Comparison of ENCODE assay signal across 26 mouse cellular contexts in genomic region chr6:124699366-124699765, GRCm38 (mm10). TPM values are rescaled to one million over a fixed set of nuclear protein-coding genes. Genes with fewer than 3 reads are reported as not detected.
A peak's percentile ranks its signal among the peaks of the same experiment; 100 is the strongest.
DNase-seq lines count a peak whose midpoint lies in the region; TF ChIP-seq lines count a peak whose summit lies in the region.
"Had no signal": no experiment of that assay in that cellular context is flagged by ENCODE, and none has a peak within 500 bp of the region (broad histone marks: within the 10 kb centered on the region; RNA-seq: fewer than 3 reads in every experiment).

No protein-coding gene starts in this region.

- in situ Hi-C loops in CH12.LX (cut with MboI; ENCODE audit: low pct_ligation_motif_present, low pct_unique_long_range_greater_than_20kb, low sequenced_read_pairs) = no loop called here

- no peak overlapping the region for H3K4me2 ChIP-seq in CH12.LX (ENCODE audit: insufficient read depth, low read depth, poor library complexity, severe bottlenecking)
- H3K4me2 ChIP-seq: forebrain, embryonic 13.5 days; heart, embryonic 15.5 days; hindbrain, embryonic 13.5 days; neural tube, embryonic 15.5 days had no signal

- TF ChIP-seq POLR2A in CH12.LX (IDR thresholded peaks at IDR 0.05; ENCODE audit: low read depth, low read length) = no peak

- dilution Hi-C loops in CH12.LX (cut with MboI; ENCODE audit: extremely low pct_ligation_motif_present, extremely low pct_unique_long_range_greater_than_20kb, low sequenced_read_pairs) = no loop called here

- H3K27ac ChIP-seq in layer of hippocampus, adult 2 months = peak overlapping the region; percentile 81
- 0 out of 2 replicates have a peak overlapping the region, but pooled peaks have one; percentile 3 for H3K27ac ChIP-seq in CH12.LX (ENCODE audit: insufficient read depth, low read depth)
- H3K27ac ChIP-seq: forebrain, embryonic 13.5 days; heart, embryonic 10.5 days; hindbrain, embryonic 13.5 days; neural tube, embryonic 15.5 days had no signal

- H3K36me3 ChIP-seq in CH12.LX (replicated peaks in 1 of 2; ENCODE audit: control insufficient read depth in 1 of 2, insufficient read depth in 1 of 2, low read length in 1 of 2) = peaks cover 59 to 81% of the 10 kb centered on the region in 2 experiments

- peaks cover 2% of the 10 kb centered on the region for H3K79me2 ChIP-seq in CH12.LX (replicated peaks; ENCODE audit: control insufficient read depth, extremely low read depth, insufficient read depth, poor library complexity, severe bottlenecking)

- no peak for TF ChIP-seq RAD21 in CH12.LX (IDR thresholded peaks at IDR 0.05; ENCODE audit: low read depth, low read length)

- no peaks in the 10 kb centered on the region for H3K27me3 ChIP-seq in CH12.LX (replicated peaks)
- H3K27me3 ChIP-seq: forebrain, embryonic 13.5 days; heart, embryonic 15.5 days; hindbrain, embryonic 13.5 days; megakaryocyte, embryonic 14.5 days; neural tube, embryonic 15.5 days had no signal

- no peak for TF ChIP-seq EP300 in CH12.LX (IDR thresholded peaks at IDR 0.05; ENCODE audit: low read length)

- no peaks in the 10 kb centered on the region for H3K9me3 ChIP-seq in CH12.LX (replicated peaks; ENCODE audit: low read length)
- H3K9me3 ChIP-seq: forebrain, embryonic 13.5 days; heart, embryonic 10.5 days; heart, embryonic 15.5 days; hindbrain, embryonic 13.5 days; megakaryocyte, embryonic 14.5 days; neural tube, embryonic 15.5 days had no signal

- TF ChIP-seq CTCF in layer of hippocampus, adult 2 months (conservative IDR thresholded peaks at IDR 0.05) = no peak
- no peak for TF ChIP-seq CTCF in CH12.LX (conservative IDR thresholded peaks at IDR 0.05 in 1 of 2, IDR thresholded peaks at IDR 0.05 in 1 of 2; ENCODE audit: low read depth in 2 of 2, low read length in 2 of 2)

- H3K4me1 ChIP-seq in CH12.LX (ENCODE audit: control insufficient read depth in 1 of 2, insufficient read depth in 2 of 2) = peaks cover 15 to 54% of the 10 kb centered on the region in 2 experiments

- DNase-seq in cerebellum, postnatal 25 days = peak; percentile 43 to 50
- DNase-seq in cerebellum, adult 11 months = no peak
- no peak for DNase-seq in layer of hippocampus, adult 2 months (ENCODE audit: low spot score in 2 of 2)
- DNase-seq in layer of hippocampus, postnatal 14 days (ENCODE audit: low spot score in 2 of 2) = no peak
- DNase-seq in CH12.LX (ENCODE audit: extremely low read depth) = no peak
- DNase-seq in brain, adult 2 months (ENCODE audit: low read depth, low spot score) = peak; percentile 53
- no peak for DNase-seq in testis, postnatal 10 days (ENCODE audit: low spot score)
- DNase-seq: adrenal gland, adult 8-10 months; B cell, adult 2 months; gastrocnemius, postnatal 25 days; heart, adult 11 months; heart, postnatal 4 days; kidney, adult 18-20 months; layer of hippocampus, postnatal 36 days; left cerebral cortex, postnatal 4 days; lung, adult 18-20 months; lung, postnatal 4 days; midbrain, embryonic 14.5 days; right cerebral cortex, postnatal 25 days; thymus, postnatal 4 days had no signal

- no peak overlapping the region for H3K4me3 ChIP-seq in layer of hippocampus, adult 2 months
- H3K4me3 ChIP-seq in CH12.LX (replicated peaks in 1 of 3; ENCODE audit: low read depth in 2 of 3, low read length in 2 of 3, poor library complexity in 1 of 3) = no peak overlapping the region
- H3K4me3 ChIP-seq: forebrain, embryonic 13.5 days; heart, embryonic 10.5 days; heart, embryonic 15.5 days; hindbrain, embryonic 13.5 days; megakaryocyte, embryonic 14.5 days; neural tube, embryonic 15.5 days had no signal

- no peak overlapping the region for H3K9ac ChIP-seq in CH12.LX (ENCODE audit: insufficient read depth, low read depth)
- H3K9ac ChIP-seq: forebrain, embryonic 13.5 days; heart, embryonic 15.5 days; hindbrain, embryonic 13.5 days; neural tube, embryonic 15.5 days had no signal

TF ChIP-seq in CH12.LX, 34 proteins besides CTCF, POLR2A, EP300 and RAD21:
- TF ChIP-seq TBP (conservative IDR thresholded peaks at IDR 0.05; ENCODE audit: low read depth, low read length) = no peak
- no peak for TF ChIP-seq MEF2A (IDR thresholded peaks at IDR 0.05; ENCODE audit: borderline replicate concordance, low read depth, low read length)
- no peak for TF ChIP-seq CHD1 (IDR thresholded peaks at IDR 0.05; ENCODE audit: low read depth, low read length)
- TF ChIP-seq KAT2A (IDR thresholded peaks at IDR 0.05; ENCODE audit: insufficient replicate concordance, low read length) = no peak
- no peak for TF ChIP-seq PAX5 (IDR thresholded peaks at IDR 0.05; ENCODE audit: low read length)
- no peak for TF ChIP-seq TCF12 (IDR thresholded peaks at IDR 0.05; ENCODE audit: low read depth, low read length)
- no peak for TF ChIP-seq UBTF (IDR thresholded peaks at IDR 0.05; ENCODE audit: low read depth, low read length)
- TF ChIP-seq USF1 (IDR thresholded peaks at IDR 0.05; ENCODE audit: low read depth, low read length) = no peak
- no peak for TF ChIP-seq GABPA (IDR thresholded peaks at IDR 0.05; ENCODE audit: insufficient replicate concordance, low read depth, low read length)
- no peak for TF ChIP-seq MYC (IDR thresholded peaks at IDR 0.05; ENCODE audit: low read depth, low read length)
- no peak for TF ChIP-seq ZNF384 (IDR thresholded peaks at IDR 0.05; ENCODE audit: low read depth, low read length)
- TF ChIP-seq RCOR1 (conservative IDR thresholded peaks at IDR 0.05; ENCODE audit: low read depth, low read length) = no peak

RNA-seq across cellular contexts. Expression of gene Emg1, which starts 12.6 kb away (rescaled TPM):
- 10 to 100 TPM; 58.0 to 58.7 TPM for total RNA-seq in layer of hippocampus, adult 2 months (2021)
- total RNA-seq in layer of hippocampus, postnatal 14 days (2021) = 10 to 100 TPM; 50.7 to 51.1 TPM
- total RNA-seq in CH12.LX (2012; rRNA removed) (352 and 439 TPM in 2 replicates), CH12.LX (2014; rRNA removed) (481 and 498 TPM in 2 replicates)
- polyA plus RNA-seq in CH12.LX (2012; ENCODE audit: insufficient read length, low read depth) = 301 and 408 TPM in 2 replicates

RNA-seq across cellular contexts. Expression of gene Phb2, which starts 12.8 kb away (rescaled TPM):
- 100 to 1,000 TPM; 121 to 124 TPM for total RNA-seq in layer of hippocampus, adult 2 months (2021)
- 100 to 1,000 TPM; 138 to 141 TPM for total RNA-seq in layer of hippocampus, postnatal 14 days (2021)
- total RNA-seq in CH12.LX (2012; rRNA removed) (440 and 578 TPM in 2 replicates), CH12.LX (2014; rRNA removed) (380 and 405 TPM in 2 replicates)
- polyA plus RNA-seq in CH12.LX (2012; ENCODE audit: insufficient read length, low read depth) = 623 and 694 TPM in 2 replicates

RNA-seq across cellular contexts. Expression of gene Lpcat3, which starts 36.5 kb away (rescaled TPM):
- total RNA-seq in layer of hippocampus, adult 2 months (2021) = 10 to 100 TPM; 31.0 to 32.6 TPM
- 10 to 100 TPM; 42.3 to 45.3 TPM for total RNA-seq in layer of hippocampus, postnatal 14 days (2021)
- total RNA-seq in CH12.LX (2012; rRNA removed) = 52.9 and 53.4 TPM in 2 replicates
- 68.0 and 77.0 TPM in 2 replicates for total RNA-seq in CH12.LX (2014; rRNA removed)
- 86.9 and 113 TPM in 2 replicates for polyA plus RNA-seq in CH12.LX (2012; ENCODE audit: insufficient read length, low read depth)

RNA-seq across cellular contexts. Expression of gene Ptpn6, which starts 39.1 kb away (rescaled TPM):
- 1 to 10 TPM; 5.5 to 6.6 TPM for total RNA-seq in layer of hippocampus, adult 2 months (2021)
- 1 to 10 TPM; 3.8 to 5.7 TPM for total RNA-seq in layer of hippocampus, postnatal 14 days (2021)
- 247 and 283 TPM in 2 replicates for total RNA-seq in CH12.LX (2012; rRNA removed)
- 300 and 327 TPM in 2 replicates for total RNA-seq in CH12.LX (2014; rRNA removed)
- polyA plus RNA-seq in CH12.LX (2012; ENCODE audit: insufficient read length, low read depth) = 585 and 814 TPM in 2 replicates

RNA-seq across cellular contexts. Expression of gene Grcc10, which starts 41.8 kb away (rescaled TPM):
- 100 to 1,000 TPM; 295 to 339 TPM for total RNA-seq in layer of hippocampus, adult 2 months (2021)
- 100 to 1,000 TPM; 297 to 325 TPM for total RNA-seq in layer of hippocampus, postnatal 14 days (2021)
- total RNA-seq in CH12.LX (2012; rRNA removed) = 146 and 197 TPM in 2 replicates
- 59.3 and 64.3 TPM in 2 replicates for total RNA-seq in CH12.LX (2014; rRNA removed)
- 88.4 and 93.7 TPM in 2 replicates for polyA plus RNA-seq in CH12.LX (2012; ENCODE audit: insufficient read length, low read depth)

Comparison
In these comparisons a context has a peak if more than half of its experiments do, and no peak if none do; other contexts are left out.
1. DNase-seq: peak in cerebellum, postnatal 25 days (2 of 2) and brain, adult 2 months (single experiment); none in cerebellum, adult 11 months (single experiment), layer of hippocampus, adult 2 months (0 of 2), layer of hippocampus, postnatal 14 days (0 of 2), CH12.LX (single experiment) and testis, postnatal 10 days (single experiment).
2. RNA of gene Emg1, which starts 12.6 kb away (total RNA-seq): 352 to 498 TPM in CH12.LX; 58.0 to 58.7 TPM in layer of hippocampus, adult 2 months and 50.7 to 51.1 TPM in layer of hippocampus, postnatal 14 days; every median in the first group is over 4 times any median in the second.